Mouse (Mus musculus) liver, postnatal 0 days (tissue): ENCODE results near the gene Reep3. TPM values are rescaled to one million over a fixed set of nuclear protein-coding genes. Genes with fewer than 3 reads are reported as not detected.

Source experiments
- ATAC-seq: fragments of 200-750 bp; cut with Nextera tagmentation; 2 replicates; pipeline ENCODE4 v1.8.0; 2017; ENCODE audit warnings: mild to moderate bottlenecking, moderate library complexity
- DNase-seq: peaks from one replicate; pipeline ENCODE4 v3.0.0-alpha.2; 2016
- H3K27ac ChIP-seq: fragments of 300-500 bp; sonication (generic); 2 replicates; pipeline ENCODE4 v1.5.1; 2014; ENCODE audit warnings: antibody characterized with exemption, moderate library complexity, mild to moderate bottlenecking, low read depth
- H3K27me3 ChIP-seq: fragments of 300-500 bp; sonication (generic); 2 replicates; pipeline ENCODE4 v1.6.1; 2014; ENCODE audit warnings: low read length, control low read depth, mixed read lengths; ENCODE audit not compliant: insufficient read depth
- H3K36me3 ChIP-seq: fragments of 300-500 bp; sonication (generic); replicated peaks from 2 replicates; pipeline ENCODE4 v1.6.1; 2014; ENCODE audit warnings: mild to moderate bottlenecking, control low read depth, low read length, moderate library complexity, mixed read lengths; ENCODE audit not compliant: insufficient read depth
- H3K4me1 ChIP-seq: fragments of 300-500 bp; sonication (generic); 2 replicates; pipeline ENCODE4 v1.6.1; 2014; ENCODE audit warnings: antibody characterized with exemption, mild to moderate bottlenecking, control low read depth; ENCODE audit not compliant: insufficient read depth
- H3K4me2 ChIP-seq: fragments of 300-500 bp; sonication (generic); 2 replicates; pipeline ENCODE4 v1.6.1; 2014; ENCODE audit warnings: low read depth, mild to moderate bottlenecking, low read length, moderate library complexity, mixed read lengths
- H3K4me3 ChIP-seq: fragments of 300-500 bp; sonication (generic); 2 replicates; pipeline ENCODE4 v1.5.1; 2014; ENCODE audit warnings: low read depth, low read length
- H3K9ac ChIP-seq: fragments of 300-500 bp; sonication (generic); replicated peaks from 2 replicates; pipeline ENCODE4 v1.6.1; 2014; ENCODE audit warnings: mild to moderate bottlenecking, moderate library complexity
- H3K9me3 ChIP-seq: fragments of 300-500 bp; sonication (generic); 2 replicates; pipeline ENCODE4 v1.6.1; 2016; ENCODE audit warnings: mild to moderate bottlenecking, control low read depth, low read length, mixed read lengths
- CTCF ChIP-seq: sonication (generic); IDR thresholded peaks from 2 replicates; pipeline ENCODE4 v1.5.1; 2016; ENCODE audit warnings: antibody characterized with exemption, low read depth
- EP300 ChIP-seq: IDR thresholded peaks from 2 replicates; pipeline ENCODE4 v1.6.1; 2016; ENCODE audit warnings: antibody characterized with exemption, low read depth, mild to moderate bottlenecking
- WGBS: fragments of 180-500 bp; shearing (Covaris S2); extraction: QIAGEN DNeasy Blood & Tissue Kit; methylation state at CpG from one replicate; pipeline ENCODE4 v1.1.7; 2014; ENCODE audit not compliant: insufficient replicate concordance; 5-methylcytosine and 5-hydroxymethylcytosine counted together
- polyA plus RNA-seq: library from polyadenylated mRNA; unstranded; fragments of >200 nt; fragmentation: Nextera tagmentation; extraction: Ambion mirVana; gene quantifications from 2 replicates; pipeline ENCODE4 v1.2.1, GENCODE M21; 2015

Gene Reep3
- polyA plus RNA-seq, 1 experiment from 2014 or later: 19.6 TPM

DNA sequence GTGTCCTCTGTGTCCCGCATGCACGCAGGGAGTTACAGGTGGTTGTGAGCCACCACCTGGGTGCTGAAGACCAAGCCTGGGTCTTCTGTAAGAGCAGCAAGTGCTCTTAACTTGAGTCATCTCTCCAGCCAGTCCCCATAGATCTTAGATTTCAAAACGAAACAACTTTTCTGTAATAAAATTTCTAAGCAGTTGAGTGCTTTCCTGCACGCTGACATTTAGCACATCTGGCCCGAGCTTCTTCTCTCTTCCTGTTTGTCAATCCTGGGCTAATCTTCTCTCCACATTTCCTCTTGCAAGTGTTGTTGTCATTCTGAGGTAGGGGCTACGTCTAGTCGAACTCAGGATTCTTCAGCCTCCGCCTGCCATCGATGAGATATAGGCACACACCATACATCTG, 44.3 kb downstream of the Reep3 start:
- Histone ChIP-seq H3K27me3 (no peaks in the 10 kb centered on the region), H3K27ac (peak overlapping the region; percentile 41; the same call in 1 of the 2 replicates), H3K4me2 (peak overlapping the region; percentile 55), H3K9me3 (no peaks in the 10 kb centered on the region), H3K4me1 (peaks cover 47% of the 10 kb centered on the region), H3K9ac (no peak overlapping the region), H3K36me3 (no peaks in the 10 kb centered on the region), H3K4me3 (no peak overlapping the region)
- DNase-seq (no peak), ATAC-seq (no peak)
- TF ChIP-seq CTCF (no peak), EP300 (no peak)
- 34% methylated on average over 9 of the region's 9 CpGs for WGBS

DNA sequence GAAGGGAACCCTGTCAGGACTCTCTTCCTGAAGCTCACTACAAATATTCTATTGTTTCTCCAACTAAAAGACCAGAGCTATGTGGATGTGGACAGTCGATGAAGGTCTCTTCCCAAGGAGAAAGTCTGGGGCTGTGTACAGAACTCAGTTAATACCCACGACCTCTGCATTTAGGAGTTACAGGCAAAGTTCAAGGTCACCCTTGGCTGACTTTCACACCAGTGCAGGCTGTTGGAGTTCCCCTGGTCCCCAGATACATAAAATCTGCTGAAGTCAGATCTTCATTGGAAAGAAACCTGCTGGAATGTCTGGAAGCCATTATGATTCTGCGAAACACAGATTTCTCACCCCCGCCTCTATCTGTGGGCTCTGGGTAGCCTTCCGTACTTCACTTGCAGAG, 45.3 kb downstream of the Reep3 start:
- 73% methylated on average over 5 of the region's 5 CpGs for WGBS
- H3K9me3 ChIP-seq: no peaks in the 10 kb centered on the region
- H3K4me3 ChIP-seq: no peak overlapping the region
- H3K27ac ChIP-seq: no peak overlapping the region; the same call in 1 of the 2 replicates
- no peaks in the 10 kb centered on the region for H3K36me3 ChIP-seq
- H3K4me2 ChIP-seq: no peak overlapping the region
- ATAC-seq (no peak), DNase-seq (no peak)
- no peaks in the 10 kb centered on the region for H3K27me3 ChIP-seq
- no peak for TF ChIP-seq EP300
- TF ChIP-seq CTCF: no peak
- no peak overlapping the region for H3K9ac ChIP-seq
- H3K4me1 ChIP-seq: peaks cover 46% of the 10 kb centered on the region

DNA sequence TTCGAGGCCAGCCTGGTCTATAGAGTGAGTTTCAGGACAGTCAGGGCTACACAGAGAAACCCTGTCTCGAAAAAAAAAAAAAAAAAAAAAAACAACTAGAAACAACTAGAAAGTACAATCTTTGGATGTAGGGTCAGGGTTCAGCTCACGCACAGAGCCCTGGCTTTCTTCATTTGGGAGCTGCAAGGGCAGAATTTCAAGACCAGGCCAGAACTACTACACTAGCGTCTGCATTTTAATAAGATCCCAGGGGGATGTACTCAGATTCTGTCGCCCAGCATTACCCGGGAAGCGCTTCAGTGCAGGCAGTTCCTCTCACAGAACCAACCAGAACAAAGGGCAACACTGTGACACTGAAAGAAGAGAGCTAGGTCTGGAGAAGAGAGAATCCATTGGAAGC, 46.0 kb downstream of the Reep3 start:
- Histone ChIP-seq H3K27ac (no peak overlapping the region; the same call in 1 of the 2 replicates), H3K4me2 (no peak overlapping the region), H3K9ac (no peak overlapping the region), H3K4me1 (peaks cover 40% of the 10 kb centered on the region), H3K36me3 (no peaks in the 10 kb centered on the region), H3K27me3 (no peaks in the 10 kb centered on the region), H3K9me3 (no peaks in the 10 kb centered on the region), H3K4me3 (no peak overlapping the region)
- no peak for ATAC-seq
- TF ChIP-seq CTCF: no peak
- no peak for TF ChIP-seq EP300
- no peak for DNase-seq
- WGBS: 68% methylated on average over 6 of the region's 7 CpGs

DNA sequence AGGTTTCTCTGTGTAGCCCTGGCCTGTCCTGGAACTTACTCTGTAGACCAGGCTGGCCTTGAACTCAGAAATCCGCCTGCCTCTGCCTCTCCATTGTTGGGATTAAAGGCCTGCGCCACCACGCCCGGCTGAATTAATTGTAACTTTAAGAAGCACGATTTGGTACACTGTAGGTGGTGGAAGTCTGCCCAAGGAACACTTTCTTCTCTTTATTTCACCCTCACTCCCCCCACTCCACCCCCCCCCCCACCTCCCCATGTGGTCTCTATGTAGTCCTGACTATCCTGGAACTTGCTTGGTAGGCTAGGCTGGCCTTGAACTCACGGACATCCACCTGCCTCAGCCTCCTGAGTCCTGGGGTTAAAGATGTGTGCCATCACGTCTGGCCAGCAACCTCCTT, 47.1 kb downstream of the Reep3 start:
- Histone ChIP-seq H3K36me3 (no peaks in the 10 kb centered on the region), H3K27ac (no peak overlapping the region), H3K27me3 (no peaks in the 10 kb centered on the region), H3K4me1 (peaks cover 33% of the 10 kb centered on the region), H3K4me3 (no peak overlapping the region), H3K9me3 (no peaks in the 10 kb centered on the region), H3K4me2 (no peak overlapping the region), H3K9ac (no peak overlapping the region)
- TF ChIP-seq EP300 (no peak), CTCF (no peak)
- no peak for ATAC-seq
- no peak for DNase-seq
- WGBS: 90% methylated on average over 7 of the region's 7 CpGs

DNA sequence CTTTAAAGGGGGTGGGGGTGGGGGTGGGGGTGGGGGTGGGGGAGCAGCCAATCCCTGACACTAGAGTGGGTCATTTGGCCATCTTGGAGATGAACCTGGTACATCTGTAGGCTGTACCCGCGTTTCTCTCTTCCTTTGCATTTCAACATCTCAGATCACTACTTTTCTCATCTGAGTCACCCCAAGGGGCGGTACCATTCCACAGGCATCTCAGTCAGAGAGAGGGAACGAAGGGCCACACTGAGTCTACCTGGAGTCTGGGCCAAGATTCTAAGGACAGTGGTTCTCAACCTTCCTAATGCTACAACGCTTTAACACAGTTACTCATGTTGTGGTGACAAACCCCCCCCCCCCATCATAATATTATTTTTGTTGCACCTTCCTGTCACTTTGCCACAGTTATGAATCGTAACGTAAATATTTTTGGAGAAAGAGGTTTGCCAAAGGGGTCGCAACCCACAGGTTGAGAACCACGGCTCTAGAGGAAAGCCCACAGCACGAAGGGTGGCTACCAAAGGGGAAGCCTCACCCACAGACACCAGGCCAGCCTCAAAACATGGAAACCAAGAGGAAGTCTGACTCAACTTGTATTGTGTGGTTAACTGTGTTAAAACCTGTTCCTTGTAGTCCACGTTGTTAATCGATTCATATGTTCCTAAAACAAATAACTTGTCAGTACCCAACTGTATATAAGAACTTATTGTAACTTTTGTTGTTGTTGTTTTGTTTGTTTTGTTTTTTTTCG, 47.7 kb downstream of the Reep3 start:
- WGBS: 65% methylated on average over 13 of the region's 13 CpGs
- Histone ChIP-seq H3K4me2 (no peak overlapping the region), H3K27me3 (no peaks in the 10 kb centered on the region), H3K9ac (no peak overlapping the region), H3K36me3 (no peaks in the 10 kb centered on the region), H3K4me3 (no peak overlapping the region), H3K4me1 (peaks cover 33% of the 10 kb centered on the region), H3K9me3 (no peaks in the 10 kb centered on the region), H3K27ac (0 out of 2 replicates have a peak overlapping the region, but pooled peaks have one; percentile 29)
- TF ChIP-seq EP300: no peak
- no peak for TF ChIP-seq CTCF
- DNase-seq (no peak), ATAC-seq (0 out of 2 replicates have a peak, but pooled peaks have one; percentile 36)

GRCm38 (mm10) chr10:67047712-67048645, 48.8 kb downstream of the Reep3 start:
- peak overlapping the region; percentile 60 for H3K27ac ChIP-seq
- no peaks in the 10 kb centered on the region for H3K9me3 ChIP-seq
- H3K9ac ChIP-seq: no peak overlapping the region

More at GRCm38 (mm10) chr10:67047712-67048645, 48.8 kb downstream of the Reep3 start:
- no peak for TF ChIP-seq CTCF
- no peak for TF ChIP-seq EP300
- no peak for DNase-seq
- WGBS: 62% methylated on average over 18 of the region's 18 CpGs
- Histone ChIP-seq H3K4me3 (no peak overlapping the region), H3K4me2 (no peak overlapping the region), H3K4me1 (peaks cover 36% of the 10 kb centered on the region), H3K27me3 (no peaks in the 10 kb centered on the region), H3K36me3 (no peaks in the 10 kb centered on the region)
- ATAC-seq: 0 out of 2 replicates have a peak, but pooled peaks have one; percentile 7
